Mouse (Mus musculus): ENCODE data around the gene Chd3. TPM values are rescaled to one million over a fixed set of nuclear protein-coding genes. Genes with fewer than 3 reads are reported as not detected.
"Not testable (repeated sequence)": the region's sequence is repeated elsewhere in the genome, so short reads cannot be mapped to it uniquely, and the experiment has no call there.

Chd3 gene
- polyA plus RNA-seq, 1 experiment: 14.5 TPM

DNA sequence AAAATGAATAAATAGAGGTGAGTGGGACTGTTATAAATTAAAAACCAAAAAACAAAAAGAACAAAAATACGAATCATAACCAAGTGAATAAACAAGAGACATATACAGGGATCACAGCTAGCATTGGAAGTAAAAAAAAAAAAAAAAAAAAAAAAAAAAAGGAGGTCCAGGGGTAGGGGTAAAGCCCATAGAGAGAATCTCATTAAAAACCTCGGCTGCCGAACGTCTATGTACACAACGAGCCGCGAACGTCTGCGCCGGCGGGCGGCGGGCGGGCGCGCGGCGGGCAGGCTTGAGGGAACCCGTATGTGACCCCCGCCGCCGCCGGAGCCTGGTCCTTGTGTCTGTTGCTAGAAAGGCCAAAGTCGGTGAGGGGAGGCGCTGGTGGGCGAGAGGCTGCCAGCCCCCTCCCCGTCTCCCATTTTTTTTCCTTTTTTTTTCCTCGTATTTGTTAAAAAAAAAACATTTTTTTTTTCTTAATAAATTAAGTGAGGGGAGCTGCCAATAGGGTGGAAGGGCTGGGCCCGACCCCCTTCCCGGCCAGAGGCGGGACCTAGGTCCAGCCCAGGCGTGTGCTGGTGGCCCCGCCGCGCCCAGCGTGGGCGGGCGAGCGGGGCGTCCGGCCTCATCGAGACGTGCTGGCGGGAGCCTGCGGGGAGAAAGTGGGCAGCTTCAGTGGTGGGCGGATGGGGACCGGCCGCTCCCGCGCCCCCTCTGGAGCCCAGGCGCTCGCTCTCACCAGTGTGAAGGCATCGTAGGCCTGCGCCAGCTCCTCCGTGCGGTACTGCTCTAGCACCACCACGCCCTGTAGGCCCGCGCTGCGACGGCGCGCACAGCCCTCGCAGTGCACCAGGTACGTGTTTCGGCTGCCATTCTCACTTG, 30.2 kb upstream of the Chd3 start:
- H3K4me1 ChIP-seq: peaks cover 42% of the 10 kb centered on the region
- TF ChIP-seq FLI1 (IDR thresholded peaks at IDR 0.05; ENCODE audit: low read length): no peak
- TF ChIP-seq GATA1 (IDR thresholded peaks at IDR 0.05; ENCODE audit: borderline replicate concordance, low read length): no peak

DNA sequence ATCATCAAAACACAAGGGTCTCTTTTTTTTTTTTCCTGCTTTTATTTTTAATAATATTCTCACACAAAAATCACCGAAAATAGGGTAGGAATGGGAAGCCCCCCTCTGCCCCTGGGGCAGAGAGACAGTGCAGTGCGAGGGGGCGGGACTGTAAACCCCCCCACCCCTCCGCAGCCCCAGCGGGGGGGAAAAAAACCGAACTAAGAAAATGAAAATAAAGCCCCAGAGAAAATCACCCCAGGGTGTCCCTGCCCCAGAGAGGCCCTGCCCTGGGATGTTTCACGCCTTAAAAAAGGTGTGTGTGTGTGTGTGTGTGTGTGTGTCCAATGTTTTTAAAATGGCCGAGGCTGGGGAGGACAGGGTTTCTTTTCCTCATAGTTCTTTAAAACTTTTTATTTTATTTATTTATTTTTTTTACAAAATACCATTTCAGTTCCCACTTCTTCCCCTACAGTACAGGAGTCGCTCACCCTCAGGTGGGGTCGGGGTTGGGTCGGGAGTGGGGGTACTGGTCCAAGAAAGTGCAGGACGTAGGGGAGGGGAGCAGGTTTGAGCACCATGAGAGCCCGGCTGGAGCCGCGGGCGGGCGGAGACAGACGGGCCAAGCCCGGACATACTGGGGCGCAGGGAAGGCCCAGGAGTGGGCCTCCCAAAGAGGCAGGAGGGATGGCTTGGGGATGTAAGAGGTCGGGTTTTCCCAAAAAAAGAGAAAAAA, 29.4 kb upstream of the Chd3 start:
- peaks cover 47% of the 10 kb centered on the region for H3K4me1 ChIP-seq
- H3K9me3 ChIP-seq: no peaks in the 10 kb centered on the region
- no peak overlapping the region for H3K4me3 ChIP-seq (replicated peaks)
- no peak for TF ChIP-seq GATA1 (IDR thresholded peaks at IDR 0.05; ENCODE audit: borderline replicate concordance, low read length)
- no peak for TF ChIP-seq FLI1 (IDR thresholded peaks at IDR 0.05; ENCODE audit: low read length)
- no peaks in the 10 kb centered on the region for H3K27me3 ChIP-seq (replicated peaks)
- H3K36me3 ChIP-seq (replicated peaks; ENCODE audit: low read length): peaks cover 60% of the 10 kb centered on the region

More for the DNA sequence above, 30.2 kb upstream of the Chd3 start:
- Histone ChIP-seq H3K4me3 (replicated peaks) (peak overlapping the region; percentile 38), H3K27me3 (replicated peaks) (no peaks in the 10 kb centered on the region), H3K36me3 (replicated peaks; ENCODE audit: low read length) (peaks cover 68% of the 10 kb centered on the region), H3K9me3 (no peaks in the 10 kb centered on the region)

DNA sequence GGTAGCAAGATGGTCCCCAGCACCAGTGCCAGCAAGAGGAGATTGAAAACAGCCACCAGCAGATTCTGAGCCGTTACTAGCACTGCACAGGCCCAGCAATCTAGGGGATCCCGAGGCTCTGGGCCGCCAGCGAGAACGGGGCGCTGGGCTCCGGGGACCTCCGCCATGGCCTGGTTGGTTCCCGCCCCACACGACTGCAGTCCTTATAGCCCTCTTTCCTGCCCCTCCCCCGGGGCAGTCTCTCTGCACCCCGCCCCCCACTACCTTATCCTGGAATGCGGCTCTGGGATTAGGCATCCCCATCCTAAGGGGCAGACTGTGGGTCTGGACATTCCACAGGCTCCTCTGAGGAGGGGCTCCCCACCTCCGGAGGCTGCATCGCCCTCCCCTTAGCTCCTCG, 28.9 kb upstream of the Chd3 start, which contains the start of gene Tmem88:
Gene Tmem88 (minus strand): TSS at position 176 of the 400 bp plus-strand sequence.
- H3K4me1 ChIP-seq: peaks cover 47% of the 10 kb centered on the region
- no peaks in the 10 kb centered on the region for H3K9me3 ChIP-seq
- peaks cover 55% of the 10 kb centered on the region for H3K36me3 ChIP-seq (replicated peaks; ENCODE audit: low read length)
- peak within 1 kb of the TSS; percentile 100 for H3K4me3 ChIP-seq (replicated peaks)
- TF ChIP-seq FLI1 (IDR thresholded peaks at IDR 0.05; ENCODE audit: low read length) (no peak), GATA1 (IDR thresholded peaks at IDR 0.05; ENCODE audit: borderline replicate concordance, low read length) (no peak)
- H3K27me3 ChIP-seq (replicated peaks): no peaks in the 10 kb centered on the region

DNA sequence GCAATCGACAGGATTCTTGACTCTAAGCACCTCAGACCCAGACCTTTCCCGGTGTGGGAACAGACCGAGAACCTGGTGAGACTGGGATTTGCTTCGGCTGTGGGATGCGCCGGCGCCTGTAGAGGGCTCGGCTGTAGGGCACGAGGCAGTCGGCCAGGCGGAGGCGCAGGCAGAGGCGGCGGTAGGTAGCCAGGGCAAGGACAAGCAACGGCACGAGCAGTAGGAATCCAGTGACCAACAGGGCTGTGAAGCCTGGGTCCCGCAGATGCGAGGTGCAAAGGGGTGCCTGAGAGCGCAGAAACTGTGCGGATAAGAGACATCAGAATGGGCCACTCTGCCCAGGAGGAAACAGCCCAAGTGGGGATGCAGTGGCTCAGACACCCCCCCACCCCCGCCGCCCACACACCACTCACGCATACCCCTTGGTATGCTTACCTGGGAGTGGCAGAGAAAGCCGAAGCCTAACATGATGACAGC, 28.4 kb upstream of the Chd3 start:
- no peaks in the 10 kb centered on the region for H3K27me3 ChIP-seq (replicated peaks)
- H3K36me3 ChIP-seq (replicated peaks; ENCODE audit: low read length): peaks cover 50% of the 10 kb centered on the region
- H3K9me3 ChIP-seq: no peaks in the 10 kb centered on the region
- TF ChIP-seq FLI1 (IDR thresholded peaks at IDR 0.05; ENCODE audit: low read length) (no peak), GATA1 (IDR thresholded peaks at IDR 0.05; ENCODE audit: borderline replicate concordance, low read length) (no peak)
- peak overlapping the region; percentile 26 for H3K4me3 ChIP-seq (replicated peaks)
- peaks cover 47% of the 10 kb centered on the region for H3K4me1 ChIP-seq

DNA sequence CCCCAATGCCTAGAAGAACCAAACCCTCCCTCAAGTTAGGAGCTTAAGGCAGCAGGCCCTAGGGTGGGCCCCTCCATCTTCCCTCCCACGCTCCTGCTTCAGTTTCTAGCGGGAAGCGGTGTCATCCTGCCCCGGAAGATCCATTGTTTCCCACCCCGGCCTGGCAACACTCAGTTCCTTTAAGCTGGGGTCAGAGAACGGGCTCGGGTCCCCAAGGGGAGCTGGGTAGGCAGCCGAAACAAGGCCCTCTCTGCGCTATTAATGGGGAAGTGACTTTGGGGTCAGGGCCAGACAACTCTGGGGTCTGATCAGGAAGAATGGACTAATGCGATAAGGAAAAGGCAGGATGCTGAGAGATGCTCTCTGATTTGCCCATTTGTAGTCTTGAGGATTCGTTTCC, 27.6 kb upstream of the Chd3 start:
- H3K36me3 ChIP-seq (replicated peaks; ENCODE audit: low read length): peaks cover 44% of the 10 kb centered on the region
- TF ChIP-seq FLI1 (IDR thresholded peaks at IDR 0.05; ENCODE audit: low read length): no peak
- no peak for TF ChIP-seq GATA1 (IDR thresholded peaks at IDR 0.05; ENCODE audit: borderline replicate concordance, low read length)
- H3K4me1 ChIP-seq: peaks cover 45% of the 10 kb centered on the region
- H3K4me3 ChIP-seq (replicated peaks): peak overlapping the region; percentile 100
- H3K27me3 ChIP-seq (replicated peaks): no peaks in the 10 kb centered on the region
- no peaks in the 10 kb centered on the region for H3K9me3 ChIP-seq

DNA sequence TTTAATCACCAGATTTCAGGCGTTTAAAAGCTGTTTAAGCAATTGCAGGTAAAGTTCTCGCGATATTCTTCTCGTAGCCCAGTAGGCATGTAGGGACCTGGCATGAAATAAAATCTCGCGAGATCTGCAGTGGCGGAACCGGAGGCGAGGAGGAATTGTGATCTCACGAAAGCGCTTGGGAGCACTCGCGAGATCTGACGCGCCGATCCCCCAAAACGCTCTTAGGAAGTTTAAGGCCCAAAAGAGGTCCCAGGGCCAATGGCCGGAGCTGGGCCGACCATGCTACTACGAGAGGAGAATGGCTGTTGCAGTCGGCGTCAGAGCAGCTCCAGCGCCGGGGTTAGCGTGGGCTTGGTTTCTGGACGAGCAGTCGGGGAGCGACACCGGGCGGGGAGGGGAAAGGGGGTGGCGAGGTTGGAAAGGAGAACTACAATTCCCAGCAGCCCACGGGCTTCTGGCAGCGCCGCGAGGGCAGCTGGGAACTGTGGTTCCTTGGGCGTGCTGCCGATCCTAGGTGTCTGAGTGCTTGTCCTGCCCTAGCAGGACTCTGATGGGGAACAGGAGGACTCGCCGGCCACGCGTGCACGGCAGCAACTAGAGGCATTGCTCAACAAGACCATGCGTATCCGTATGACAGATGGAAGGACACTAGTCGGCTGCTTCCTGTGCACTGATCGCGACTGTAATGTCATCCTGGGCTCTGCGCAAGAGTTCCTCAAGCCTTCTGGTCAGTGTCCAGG, 26.6 kb upstream of the Chd3 start:
- Histone ChIP-seq H3K36me3 (replicated peaks; ENCODE audit: low read length) (peaks cover 34% of the 10 kb centered on the region), H3K9me3 (no peaks in the 10 kb centered on the region), H3K4me1 (peaks cover 36% of the 10 kb centered on the region), H3K4me3 (replicated peaks) (peak overlapping the region; percentile 100), H3K27me3 (replicated peaks) (no peaks in the 10 kb centered on the region)
- no peak for TF ChIP-seq GATA1 (IDR thresholded peaks at IDR 0.05; ENCODE audit: borderline replicate concordance, low read length)
- no peak for TF ChIP-seq FLI1 (IDR thresholded peaks at IDR 0.05; ENCODE audit: low read length)

DNA sequence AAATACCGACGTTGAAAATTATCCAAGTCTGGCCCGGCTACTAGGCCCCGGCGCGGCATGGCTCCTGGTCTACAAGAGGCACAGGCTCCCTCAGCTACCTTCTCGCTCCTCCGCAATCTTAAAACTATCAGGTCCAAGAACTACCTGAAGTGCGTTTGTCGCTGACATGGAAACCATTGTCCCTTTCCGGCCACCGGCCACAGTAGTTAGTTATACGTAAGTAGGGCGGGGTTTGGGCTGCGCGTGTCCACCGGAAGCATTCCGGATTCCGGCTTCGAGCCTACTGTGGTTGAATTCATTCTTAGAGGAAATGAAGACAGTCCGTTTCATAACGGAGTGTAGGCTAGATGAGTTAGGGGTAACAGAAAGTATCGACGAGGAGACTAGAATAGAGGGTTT, 26.0 kb upstream of the Chd3 start, which contains the start of the genes Naa38 and Cyb5d1:
Gene Naa38 (plus strand): TSS at position 253 of the 399 bp plus-strand sequence.
Gene Cyb5d1 (minus strand): TSS at position 397 of the 399 bp plus-strand sequence.
- H3K4me3 ChIP-seq (replicated peaks): peak within 1 kb of the TSS; percentile 100
- not testable (repeated sequence) for H3K9me3 ChIP-seq; H3K27me3 ChIP-seq (replicated peaks)
- peak; percentile 61; the same call in 1 of the 2 replicates for TF ChIP-seq FLI1 (IDR thresholded peaks at IDR 0.05; ENCODE audit: low read length)
- peaks cover 37% of the 10 kb centered on the region for H3K4me1 ChIP-seq
- peaks cover 29% of the 10 kb centered on the region for H3K36me3 ChIP-seq (replicated peaks; ENCODE audit: low read length)

DNA sequence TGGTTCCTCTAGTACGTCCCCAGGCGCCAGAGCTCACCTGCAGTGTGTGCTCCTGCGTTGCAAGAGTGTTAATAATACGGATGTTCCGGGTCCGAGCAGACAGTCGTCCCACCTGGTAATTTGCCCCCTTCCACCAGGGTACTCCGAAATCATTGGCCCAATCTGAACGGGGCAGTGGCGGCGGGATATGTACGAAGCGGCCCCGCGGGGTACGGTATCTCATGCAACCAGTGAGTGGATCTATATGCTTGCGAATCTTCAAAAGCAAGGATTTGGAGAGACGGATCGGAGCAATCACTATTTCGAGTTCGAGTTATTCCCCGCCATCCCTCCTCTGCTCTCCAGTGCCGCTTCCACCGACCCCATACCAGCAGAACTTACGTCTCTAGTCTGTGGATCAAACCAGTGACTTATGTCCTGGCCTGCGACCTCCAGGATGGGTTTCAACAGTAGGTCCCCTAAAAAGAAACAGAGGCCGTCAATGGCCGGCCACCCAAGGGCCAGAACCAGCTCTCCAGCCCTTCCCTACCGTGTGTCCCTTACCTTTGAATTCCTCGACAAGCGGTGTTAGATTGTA, 25.5 kb upstream of the Chd3 start:
- Histone ChIP-seq H3K4me1 (peaks cover 34% of the 10 kb centered on the region), H3K4me3 (replicated peaks) (peak overlapping the region; percentile 95), H3K36me3 (replicated peaks; ENCODE audit: low read length) (peaks cover 23% of the 10 kb centered on the region)
- not testable (repeated sequence) for H3K27me3 ChIP-seq (replicated peaks); H3K9me3 ChIP-seq

DNA sequence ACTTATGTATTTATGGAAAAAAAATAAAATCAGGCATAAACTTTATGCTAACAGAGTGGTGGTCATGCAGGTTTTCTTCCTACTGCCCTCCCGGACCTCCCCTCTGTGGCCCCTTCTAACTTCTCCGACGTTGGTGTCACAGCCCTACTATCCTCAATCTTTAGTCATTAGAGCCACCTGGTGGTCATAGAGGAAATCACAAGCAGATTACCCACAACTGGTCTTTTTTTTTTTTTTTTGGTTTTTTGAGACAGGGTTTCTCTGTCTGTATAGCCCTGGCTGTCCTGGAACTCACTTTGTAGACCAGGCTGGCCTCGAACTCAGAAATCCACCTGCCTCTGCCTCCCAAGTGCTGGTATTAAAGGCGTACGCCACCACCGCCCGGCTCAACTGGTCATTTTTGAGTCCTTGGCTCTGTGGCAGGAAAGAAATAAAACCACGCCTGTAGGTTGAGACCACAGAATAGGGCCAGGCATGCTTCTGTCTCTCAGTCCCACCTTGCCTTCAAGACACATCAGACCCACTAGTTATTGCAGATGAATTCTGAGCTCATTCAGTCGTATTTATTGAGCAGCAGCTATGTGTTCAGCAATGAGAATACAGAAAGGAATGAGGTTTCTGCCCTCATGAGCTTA, 21.3 kb upstream of the Chd3 start:
- Histone ChIP-seq H3K4me1 (peaks cover 19% of the 10 kb centered on the region), H3K4me3 (replicated peaks) (no peak overlapping the region), H3K36me3 (replicated peaks; ENCODE audit: low read length) (peaks cover 5% of the 10 kb centered on the region), H3K9me3 (no peaks in the 10 kb centered on the region), H3K27me3 (replicated peaks) (peaks cover 9% of the 10 kb centered on the region)
- TF ChIP-seq GATA1 (IDR thresholded peaks at IDR 0.05; ENCODE audit: borderline replicate concordance, low read length): no peak
